Mouse (Mus musculus) midbrain, embryonic 11.5 days (tissue): ENCODE results near the gene Nup98. TPM values are rescaled to one million over a fixed set of nuclear protein-coding genes. Genes with fewer than 3 reads are reported as not detected.

Experiments used
- ATAC-seq: fragments of 200-750 bp; cut with Nextera tagmentation; 2 replicates; pipeline ENCODE4 v1.8.0; 2017; ENCODE audit warnings: moderate TSS enrichment, moderate library complexity; ENCODE audit not compliant: low FRiP score
- DNase-seq: peaks from one replicate; pipeline ENCODE4 v3.0.0; 2015; ENCODE audit warnings: low spot score; ENCODE audit errors: missing footprints
- H3K27ac ChIP-seq: fragments of 300-500 bp; sonication (generic); 2 replicates; pipeline ENCODE4 v1.5.1; 2014; ENCODE audit warnings: low read depth, low read length
- H3K27me3 ChIP-seq: fragments of 300-500 bp; sonication (generic); 2 replicates; pipeline ENCODE4 v1.6.1; 2014; ENCODE audit warnings: mild to moderate bottlenecking, low read length, moderate library complexity, mixed read lengths; ENCODE audit not compliant: control insufficient read depth, insufficient read depth
- H3K36me3 ChIP-seq: fragments of 300-500 bp; sonication (generic); 2 replicates; pipeline ENCODE4 v1.6.1; 2014; ENCODE audit warnings: mild to moderate bottlenecking, low read length, moderate library complexity, mixed read lengths; ENCODE audit not compliant: control insufficient read depth, insufficient read depth
- H3K4me1 ChIP-seq: fragments of 300-500 bp; sonication (generic); 2 replicates; pipeline ENCODE4 v1.6.1; 2014; ENCODE audit warnings: low read length; ENCODE audit not compliant: control insufficient read depth, insufficient read depth
- H3K4me2 ChIP-seq: fragments of 300-500 bp; sonication (generic); 2 replicates; pipeline ENCODE4 v1.6.1; 2014; ENCODE audit warnings: mild to moderate bottlenecking, moderate library complexity
- H3K4me3 ChIP-seq: fragments of 300-500 bp; sonication (generic); 2 replicates; pipeline ENCODE4 v1.5.1; 2014; ENCODE audit warnings: low read depth, low read length
- H3K9ac ChIP-seq: fragments of 300-500 bp; sonication (generic); 2 replicates; pipeline ENCODE4 v1.6.1; 2014; ENCODE audit warnings: low read length
- H3K9me3 ChIP-seq: fragments of 300-500 bp; sonication (generic); 2 replicates; pipeline ENCODE4 v1.6.1; 2016; ENCODE audit warnings: low read length; ENCODE audit not compliant: control insufficient read depth
- WGBS: fragments of 180-500 bp; shearing (Covaris S2); extraction: QIAGEN DNeasy Blood & Tissue Kit; methylation state at CpG from one replicate; pipeline ENCODE4 v1.1.7; 2014; 5-methylcytosine and 5-hydroxymethylcytosine counted together
- polyA plus RNA-seq: library from polyadenylated mRNA; unstranded; fragments of >200 nt; fragmentation: Nextera tagmentation; extraction: Ambion mirVana; gene quantifications from 2 replicates; pipeline ENCODE4 v1.2.1, GENCODE M21; 2014

The Nup98 gene
- polyA plus RNA-seq, result 42.0 and 45.0 TPM in 2 replicates

DNA sequence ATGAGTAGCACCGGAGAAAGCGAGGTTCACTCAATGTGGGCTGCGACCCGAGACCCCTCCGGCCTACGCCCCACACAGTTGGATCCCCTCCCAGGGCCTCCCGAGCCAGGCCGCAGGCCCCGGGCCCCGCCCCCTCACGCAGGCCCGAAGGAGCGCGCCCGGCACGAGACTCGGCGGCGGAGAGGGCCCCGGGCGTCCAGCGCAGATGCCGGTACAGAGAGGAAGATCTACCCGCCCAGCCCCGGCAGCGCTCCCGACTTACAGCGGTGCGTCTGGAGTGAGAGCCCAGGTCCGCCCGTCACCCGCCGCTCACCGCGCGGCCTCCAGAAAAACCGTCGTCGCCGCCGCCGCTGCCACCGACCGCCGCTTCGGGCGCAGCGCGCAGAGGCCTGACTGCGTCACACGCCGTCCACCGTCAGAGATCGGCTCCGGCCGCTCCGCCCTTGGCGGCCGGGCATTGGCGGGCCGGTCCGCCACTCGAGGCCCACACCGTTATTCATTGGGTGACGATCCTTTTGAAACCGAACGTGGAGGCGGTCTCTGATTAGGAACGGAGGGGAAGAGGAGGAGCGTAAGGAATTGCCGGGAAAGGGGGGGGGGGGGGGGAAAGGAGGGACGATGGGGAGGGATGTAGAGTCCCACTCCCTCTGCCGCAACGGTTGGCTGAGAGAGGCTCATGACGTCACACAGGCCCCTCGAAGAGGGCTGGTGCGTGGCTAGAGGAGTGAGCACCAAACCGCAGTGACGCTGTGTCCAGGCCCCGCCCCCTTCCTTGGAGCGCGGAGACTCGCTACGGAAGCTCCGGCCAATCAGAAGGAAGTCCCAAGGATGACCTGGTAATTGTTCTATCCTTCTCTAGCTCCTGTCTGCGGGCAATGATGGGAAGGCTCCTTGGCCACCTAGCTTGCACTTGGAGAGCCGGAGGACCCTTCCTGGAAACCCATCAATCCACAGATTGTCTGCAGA is at the start of gene Nup98, which contains the start of gene Pgap2:
Gene Nup98 (minus strand): TSS at position 421 of the 966 bp plus-strand sequence.
Gene Pgap2 (plus strand): TSS at position 453 of the 966 bp plus-strand sequence.
- peak; percentile 99 for ATAC-seq
- H3K9ac ChIP-seq, result peak within 1 kb of the TSS; percentile 86
- peak; percentile 99 for DNase-seq
- H3K9me3 ChIP-seq, result no peaks in the 10 kb centered on the region
- H3K4me1 ChIP-seq, result peaks cover 11% of the 10 kb centered on the region
- peak within 1 kb of the TSS; percentile 84 for H3K4me3 ChIP-seq
- WGBS, result under 1% methylated on average over 78 of the region's 87 CpGs
- peak within 1 kb of the TSS; percentile 64 for H3K4me2 ChIP-seq
- H3K27ac ChIP-seq, result peak within 1 kb of the TSS; percentile 80
- no peaks in the 10 kb centered on the region for H3K27me3 ChIP-seq
- H3K36me3 ChIP-seq, result no peaks in the 10 kb centered on the region

DNA sequence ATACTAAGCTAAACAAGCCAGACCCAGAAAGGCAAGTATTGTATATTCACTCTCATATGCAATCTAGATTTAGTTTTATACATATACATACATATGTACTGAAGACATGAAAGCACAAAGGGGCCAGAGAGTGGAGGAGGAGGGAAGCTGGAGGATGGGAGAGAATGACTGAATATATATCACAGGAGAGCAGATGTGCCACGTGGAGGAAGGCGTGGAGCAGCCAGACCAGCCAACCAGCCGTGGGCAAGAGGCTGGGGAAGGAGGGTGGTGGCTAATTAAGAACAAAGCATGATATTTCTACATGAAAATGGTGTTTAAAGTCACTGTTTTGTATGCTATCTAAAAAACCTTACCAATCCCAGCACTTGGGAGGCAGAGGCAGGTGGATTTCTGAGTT is 48.8 kb upstream of the Nup98 start:
- Histone ChIP-seq H3K36me3 (no peaks in the 10 kb centered on the region), H3K9ac (no peak overlapping the region), H3K27ac (no peak overlapping the region), H3K4me1 (no peaks in the 10 kb centered on the region), H3K9me3 (no peaks in the 10 kb centered on the region), H3K4me3 (no peak overlapping the region), H3K4me2 (no peak overlapping the region), H3K27me3 (no peaks in the 10 kb centered on the region)
- WGBS, result 79% methylated on average over 3 of the region's 3 CpGs
- DNase-seq, result no peak
- ATAC-seq, result peak; percentile 16; the same call in 1 of the 2 replicates

DNA sequence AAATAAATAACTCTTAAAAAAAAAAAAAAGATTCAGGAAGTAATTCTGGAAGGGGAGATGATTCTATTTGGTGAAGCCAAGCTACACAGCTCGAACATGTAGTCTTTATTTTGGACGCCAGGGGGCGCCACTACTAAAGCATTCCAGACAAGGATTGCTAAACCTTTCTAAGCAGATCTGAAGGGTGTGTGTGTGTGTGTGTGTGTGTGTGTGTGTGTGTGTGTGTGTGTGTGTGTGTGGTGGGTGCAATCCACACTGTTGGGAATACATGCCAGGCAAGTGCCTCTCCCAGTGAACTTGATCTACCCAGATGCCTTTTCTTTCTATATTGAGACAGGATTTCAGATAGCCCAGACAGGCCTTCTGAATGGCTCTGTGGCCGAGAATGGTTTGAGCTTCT is 48.2 kb upstream of the Nup98 start:
- Histone ChIP-seq H3K36me3 (no peaks in the 10 kb centered on the region), H3K27me3 (no peaks in the 10 kb centered on the region), H3K27ac (no peak overlapping the region), H3K9me3 (no peaks in the 10 kb centered on the region), H3K4me1 (no peaks in the 10 kb centered on the region), H3K9ac (no peak overlapping the region), H3K4me2 (no peak overlapping the region), H3K4me3 (no peak overlapping the region)
- DNase-seq (peak; percentile 98), ATAC-seq (peak; percentile 85)
- WGBS, result 20% methylated on average over 4 of the region's 4 CpGs

DNA sequence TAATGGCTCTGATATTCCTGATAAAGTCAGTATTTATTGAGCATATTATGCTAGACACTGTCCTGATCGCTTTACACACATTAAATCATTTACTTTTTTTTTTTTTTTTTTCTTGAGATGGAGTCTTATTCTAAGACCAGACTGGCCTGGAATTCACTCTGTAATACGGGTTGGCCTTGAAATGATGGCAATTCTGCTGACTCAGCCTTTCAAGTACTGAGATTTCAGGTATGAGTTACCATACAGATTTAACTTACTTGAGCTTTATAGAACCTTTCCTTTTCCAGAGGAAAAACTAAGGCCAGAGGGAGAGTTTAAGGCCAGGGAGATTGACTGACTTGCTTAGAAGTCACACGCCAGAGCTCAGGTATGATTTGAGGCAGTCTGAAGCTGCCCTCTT is 46.7 kb upstream of the Nup98 start:
- ATAC-seq (no peak), DNase-seq (no peak)
- Histone ChIP-seq H3K27me3 (no peaks in the 10 kb centered on the region), H3K4me3 (no peak overlapping the region), H3K4me2 (no peak overlapping the region), H3K9me3 (no peaks in the 10 kb centered on the region), H3K27ac (no peak overlapping the region), H3K36me3 (no peaks in the 10 kb centered on the region), H3K4me1 (no peaks in the 10 kb centered on the region), H3K9ac (no peak overlapping the region)
- 84% methylated on average over 3 of the region's 3 CpGs for WGBS

DNA sequence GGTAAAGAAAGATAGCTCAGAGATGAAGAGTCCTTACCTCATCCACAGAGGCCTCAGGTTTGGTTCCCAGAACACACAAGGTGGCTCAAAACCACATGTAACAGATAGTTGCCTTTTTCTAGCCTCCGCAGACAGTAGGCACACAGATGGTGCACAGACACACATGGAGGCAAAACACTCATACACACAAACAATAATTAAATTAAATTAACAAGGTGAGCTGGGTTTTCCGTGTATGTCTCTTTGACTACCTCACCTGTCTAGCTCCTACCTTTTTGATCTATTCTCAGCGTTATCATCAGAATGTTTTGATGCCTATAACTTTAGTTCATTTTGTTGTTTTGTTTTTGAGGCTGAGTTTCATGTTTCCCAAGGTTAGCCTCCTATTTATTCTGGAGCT is 46.0 kb upstream of the Nup98 start, which contains the start of gene Rhog:
Gene Rhog (minus strand): TSS at position 101 of the 400 bp plus-strand sequence.
- H3K4me3 ChIP-seq, result no peak within 1 kb of the TSS
- no peaks in the 10 kb centered on the region for H3K36me3 ChIP-seq
- ATAC-seq (no peak), DNase-seq (no peak)
- no peak within 1 kb of the TSS for H3K4me2 ChIP-seq
- WGBS, result 83% methylated on average over 3 of the region's 3 CpGs
- peaks cover 3% of the 10 kb centered on the region; the same call in 1 of the 2 replicates for H3K4me1 ChIP-seq
- no peak within 1 kb of the TSS for H3K27ac ChIP-seq
- no peaks in the 10 kb centered on the region for H3K27me3 ChIP-seq
- no peak within 1 kb of the TSS for H3K9ac ChIP-seq
- H3K9me3 ChIP-seq, result no peaks in the 10 kb centered on the region

DNA sequence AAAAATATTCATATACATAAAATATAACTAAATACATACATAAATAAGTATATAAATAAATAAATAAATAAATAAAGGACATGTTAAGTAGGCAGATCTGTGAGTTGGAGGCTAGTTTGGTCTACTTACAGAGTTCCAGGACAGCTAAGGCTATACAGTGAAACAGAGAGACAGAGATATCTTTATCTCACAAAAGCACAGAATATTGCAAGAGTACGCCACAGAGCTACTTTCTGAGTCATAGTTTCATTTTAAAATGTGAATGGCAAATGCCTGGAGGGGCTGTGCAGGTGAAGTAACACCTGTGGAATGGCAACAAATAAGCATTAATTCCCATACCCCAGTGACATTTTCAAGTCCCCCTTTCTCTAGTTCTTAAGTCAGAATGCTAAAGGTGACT is 43.7 kb upstream of the Nup98 start:
- H3K9ac ChIP-seq, result no peak overlapping the region
- H3K27ac ChIP-seq, result no peak overlapping the region
- H3K27me3 ChIP-seq, result no peaks in the 10 kb centered on the region
- H3K4me2 ChIP-seq, result no peak overlapping the region
- no peaks in the 10 kb centered on the region for H3K36me3 ChIP-seq
- H3K4me3 ChIP-seq, result no peak overlapping the region
- DNase-seq (no peak), ATAC-seq (no peak)
- no peaks in the 10 kb centered on the region for H3K9me3 ChIP-seq
- H3K4me1 ChIP-seq, result peaks cover 9% of the 10 kb centered on the region
- 89% methylated on average over 1 of the region's 1 CpGs for WGBS

- under 1% methylated on average over 33 of the region's 33 CpGs for WGBS
- peak; percentile 83 for ATAC-seq
- H3K4me1 ChIP-seq, result peaks cover 25% of the 10 kb centered on the region
Measured at GRCm38 (mm10) chr7:102250631-102251214, 40.7 kb upstream of the Nup98 start.

DNA sequence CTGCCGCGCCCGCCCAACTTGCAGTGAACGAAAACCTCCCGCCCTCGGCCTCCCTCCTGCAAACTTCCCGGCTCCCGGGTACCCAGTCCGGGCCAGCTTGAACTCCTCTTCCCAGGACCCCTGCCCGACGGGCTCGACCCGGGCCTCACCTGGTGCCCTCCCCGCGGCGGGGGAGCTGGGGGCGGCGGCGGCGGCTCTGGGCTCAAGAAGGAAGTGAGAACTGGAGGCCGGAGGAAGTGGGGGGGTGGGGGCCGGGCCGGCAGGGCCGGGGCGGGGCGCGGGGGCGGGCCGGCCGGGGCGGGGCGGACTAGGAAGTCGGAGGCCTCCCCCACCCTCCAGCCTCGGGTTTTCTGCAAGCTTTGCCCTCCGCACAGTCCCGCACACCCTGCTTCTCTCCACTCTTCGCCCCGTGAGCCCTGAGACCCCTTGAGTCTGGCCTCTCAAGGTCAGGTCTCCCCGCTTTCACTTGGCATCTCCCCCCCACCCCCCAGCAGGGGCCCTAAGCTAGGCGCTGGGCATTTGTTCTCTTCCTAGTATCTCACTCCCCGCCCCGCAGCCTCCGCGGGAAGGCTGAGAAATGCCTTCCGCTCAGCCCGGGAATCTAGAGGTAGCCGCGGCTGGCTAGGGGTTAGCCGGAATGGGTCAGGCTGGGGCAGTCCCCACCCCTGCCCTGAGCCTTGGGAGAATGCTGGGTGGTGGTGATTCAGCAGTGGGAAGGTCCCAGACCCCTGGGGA is 40.1 kb upstream of the Nup98 start:
- under 1% methylated on average over 36 of the region's 49 CpGs for whole genome bisulfite sequencing
- ATAC-seq (peak; percentile 82), DNase-seq (peak; percentile 97)
- Histone ChIP-seq H3K4me1 (peaks cover 27% of the 10 kb centered on the region), H3K9ac (peak overlapping the region; percentile 88), H3K36me3 (no peaks in the 10 kb centered on the region), H3K27me3 (no peaks in the 10 kb centered on the region), H3K27ac (peak overlapping the region; percentile 83), H3K9me3 (no peaks in the 10 kb centered on the region), H3K4me2 (peak overlapping the region; percentile 90), H3K4me3 (peak overlapping the region; percentile 79)

More at GRCm38 (mm10) chr7:102250631-102251214, 40.7 kb upstream of the Nup98 start:
- DNase-seq, result peak; percentile 99
- H3K27me3 ChIP-seq, result no peaks in the 10 kb centered on the region
- peak overlapping the region; percentile 83 for H3K27ac ChIP-seq
- no peaks in the 10 kb centered on the region for H3K36me3 ChIP-seq
- peak overlapping the region; percentile 88 for H3K9ac ChIP-seq
- peak overlapping the region; percentile 79 for H3K4me3 ChIP-seq
- peak overlapping the region; percentile 90 for H3K4me2 ChIP-seq
- no peaks in the 10 kb centered on the region for H3K9me3 ChIP-seq
